Mouse (Mus musculus) lung, postnatal 0 days (tissue): ENCODE measurements around the gene Slc35e1. TPM values are rescaled to one million over a fixed set of nuclear protein-coding genes. Genes with fewer than 3 reads are reported as not detected.

Experiments used
- ATAC-seq: fragments of 200-750 bp; cut with Nextera tagmentation; 2 replicates; pipeline ENCODE4 v1.8.0; 2017; ENCODE audit warnings: moderate library complexity
- DNase-seq: peaks from one replicate; pipeline ENCODE4 v3.0.0-alpha.2; 2016; ENCODE audit warnings: low spot score
- H3K27ac ChIP-seq: fragments of 300-500 bp; sonication (generic); 2 replicates; pipeline ENCODE4 v1.5.1; 2014; ENCODE audit warnings: antibody characterized with exemption, mild to moderate bottlenecking, low read length, mixed read lengths
- H3K27me3 ChIP-seq: fragments of 300-500 bp; sonication (generic); replicated peaks from 2 replicates; pipeline ENCODE4 v1.6.1; 2014; ENCODE audit warnings: low read length, mixed read lengths; ENCODE audit not compliant: insufficient read depth
- H3K36me3 ChIP-seq: fragments of 300-500 bp; sonication (generic); 2 replicates; pipeline ENCODE4 v1.6.1; 2014; ENCODE audit warnings: low read length, mixed read lengths; ENCODE audit not compliant: insufficient read depth
- H3K4me1 ChIP-seq: fragments of 300-500 bp; sonication (generic); 2 replicates; pipeline ENCODE4 v1.6.1; 2014; ENCODE audit warnings: antibody characterized with exemption, low read depth, low read length, mixed read lengths; ENCODE audit not compliant: insufficient read depth
- H3K4me2 ChIP-seq: fragments of 300-500 bp; sonication (generic); replicated peaks from 2 replicates; pipeline ENCODE4 v1.6.1; 2014; ENCODE audit warnings: low read depth, mild to moderate bottlenecking, low read length, moderate library complexity, mixed read lengths
- H3K4me3 ChIP-seq: fragments of 300-500 bp; sonication (generic); 2 replicates; pipeline ENCODE4 v1.5.1; 2014; ENCODE audit warnings: low read depth, low read length
- H3K9ac ChIP-seq: fragments of 300-500 bp; sonication (generic); replicated peaks from 2 replicates; pipeline ENCODE4 v1.6.1; 2014; ENCODE audit warnings: low read depth, mild to moderate bottlenecking
- H3K9me3 ChIP-seq: fragments of 300-500 bp; sonication (generic); 2 replicates; pipeline ENCODE4 v1.6.1; 2016; ENCODE audit warnings: low read length, mixed read lengths
- CTCF ChIP-seq: IDR thresholded peaks from 2 replicates; pipeline ENCODE4 v1.5.1; 2016; ENCODE audit warnings: antibody characterized with exemption, mild to moderate bottlenecking
- EP300 ChIP-seq: IDR thresholded peaks from 2 replicates; pipeline ENCODE4 v1.6.1; 2016; ENCODE audit warnings: antibody characterized with exemption, mild to moderate bottlenecking, control low read depth
- WGBS: fragments of 180-500 bp; shearing (Covaris S2); extraction: QIAGEN DNeasy Blood & Tissue Kit; methylation state at CpG from one replicate; pipeline ENCODE4 v1.1.7; 2014; 5-methylcytosine and 5-hydroxymethylcytosine counted together
- polyA plus RNA-seq: library from polyadenylated mRNA; unstranded; fragments of >200 nt; fragmentation: Nextera tagmentation; extraction: Ambion mirVana; gene quantifications from 2 replicates; pipeline ENCODE4 v1.2.1, GENCODE M21; 2015

Gene Slc35e1
- polyA plus RNA-seq, 1 experiment from 2014 or later, result 9.8 TPM

DNA sequence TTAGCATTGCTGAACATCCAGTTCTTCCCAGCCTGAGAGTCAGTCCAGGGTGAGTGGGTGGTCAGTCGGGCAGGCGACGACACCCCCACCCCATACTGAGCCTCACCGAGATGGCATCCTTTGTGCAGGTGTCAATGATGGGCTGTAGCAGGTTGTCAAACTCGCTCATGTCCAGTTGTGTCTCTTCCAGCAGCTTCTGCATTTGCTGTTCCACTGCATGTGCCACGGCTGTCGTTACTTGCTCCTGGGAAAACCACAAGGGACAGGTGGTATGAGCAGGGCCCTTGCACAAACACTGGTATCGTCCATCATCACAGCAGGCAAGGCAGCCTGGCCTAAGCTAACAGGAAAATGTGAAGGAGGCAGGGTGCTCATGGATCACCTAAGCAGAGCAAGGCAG is 22.4 kb downstream of the Slc35e1 start:
- TF ChIP-seq EP300 (no peak), CTCF (no peak)
- no peak overlapping the region for H3K9ac ChIP-seq
- H3K9me3 ChIP-seq, result no peaks in the 10 kb centered on the region
- 86% methylated on average over 8 of the region's 8 CpGs for WGBS
- no peak overlapping the region for H3K27ac ChIP-seq
- no peak overlapping the region for H3K4me2 ChIP-seq
- no peak overlapping the region for H3K4me3 ChIP-seq
- H3K4me1 ChIP-seq, result no peaks in the 10 kb centered on the region
- DNase-seq (no peak), ATAC-seq (no peak)
- no peaks in the 10 kb centered on the region for H3K27me3 ChIP-seq
- peaks cover 54% of the 10 kb centered on the region for H3K36me3 ChIP-seq

DNA sequence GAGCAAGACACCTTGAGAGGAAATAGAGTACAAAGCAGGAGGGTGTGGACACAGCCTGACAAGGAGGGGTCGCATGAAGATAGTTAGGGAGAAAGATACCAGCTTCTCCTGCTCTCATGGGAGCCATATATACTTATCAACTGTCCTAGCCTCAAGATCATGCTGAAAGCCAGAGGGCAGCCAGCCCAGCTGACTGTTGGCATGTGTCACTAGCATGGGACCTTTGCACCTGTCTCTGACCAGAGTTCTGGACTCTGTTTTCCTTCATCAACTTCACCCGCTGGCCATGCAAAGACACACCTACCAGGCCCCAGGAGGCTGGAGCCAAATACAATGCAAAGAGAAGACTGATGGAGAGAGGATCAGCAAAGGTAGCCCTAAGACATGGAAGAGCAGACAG is 23.2 kb downstream of the Slc35e1 start:
- DNase-seq (no peak), ATAC-seq (no peak)
- Histone ChIP-seq H3K4me1 (no peaks in the 10 kb centered on the region), H3K9me3 (no peaks in the 10 kb centered on the region), H3K36me3 (peaks cover 59% of the 10 kb centered on the region), H3K27ac (no peak overlapping the region), H3K9ac (no peak overlapping the region), H3K4me3 (no peak overlapping the region), H3K4me2 (no peak overlapping the region), H3K27me3 (no peaks in the 10 kb centered on the region)
- no peak for TF ChIP-seq CTCF
- TF ChIP-seq EP300, result no peak
- WGBS, result 94% methylated on average over 2 of the region's 2 CpGs

DNA sequence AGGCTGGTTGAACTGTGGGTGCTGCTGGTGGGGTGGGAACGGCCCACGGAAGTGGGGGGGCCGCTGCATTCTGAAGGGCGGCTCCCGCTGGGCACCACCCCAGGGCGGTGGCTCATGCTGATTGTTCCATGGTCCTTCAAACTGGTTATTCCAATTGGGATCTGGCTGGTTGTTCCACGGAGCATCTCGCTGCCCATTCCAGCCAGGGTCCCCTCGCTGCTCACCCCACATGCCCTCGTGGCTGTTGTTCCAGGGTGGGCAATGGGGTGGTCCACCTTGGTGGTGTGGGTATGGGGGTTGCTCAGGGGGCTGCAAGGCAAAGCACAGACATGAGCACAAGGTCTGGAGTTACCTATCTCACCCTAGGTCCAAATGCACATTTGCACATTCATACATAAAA is 28.2 kb downstream of the Slc35e1 start:
- DNase-seq (no peak), ATAC-seq (no peak)
- TF ChIP-seq EP300, result no peak
- no peak for TF ChIP-seq CTCF
- H3K4me3 ChIP-seq, result no peak overlapping the region
- H3K27ac ChIP-seq, result no peak overlapping the region
- no peaks in the 10 kb centered on the region for H3K9me3 ChIP-seq
- no peak overlapping the region for H3K9ac ChIP-seq
- peaks cover 60% of the 10 kb centered on the region for H3K36me3 ChIP-seq
- no peaks in the 10 kb centered on the region for H3K27me3 ChIP-seq
- WGBS, result 96% methylated on average over 10 of the region's 10 CpGs
- H3K4me1 ChIP-seq, result no peaks in the 10 kb centered on the region
- H3K4me2 ChIP-seq, result no peak overlapping the region

DNA sequence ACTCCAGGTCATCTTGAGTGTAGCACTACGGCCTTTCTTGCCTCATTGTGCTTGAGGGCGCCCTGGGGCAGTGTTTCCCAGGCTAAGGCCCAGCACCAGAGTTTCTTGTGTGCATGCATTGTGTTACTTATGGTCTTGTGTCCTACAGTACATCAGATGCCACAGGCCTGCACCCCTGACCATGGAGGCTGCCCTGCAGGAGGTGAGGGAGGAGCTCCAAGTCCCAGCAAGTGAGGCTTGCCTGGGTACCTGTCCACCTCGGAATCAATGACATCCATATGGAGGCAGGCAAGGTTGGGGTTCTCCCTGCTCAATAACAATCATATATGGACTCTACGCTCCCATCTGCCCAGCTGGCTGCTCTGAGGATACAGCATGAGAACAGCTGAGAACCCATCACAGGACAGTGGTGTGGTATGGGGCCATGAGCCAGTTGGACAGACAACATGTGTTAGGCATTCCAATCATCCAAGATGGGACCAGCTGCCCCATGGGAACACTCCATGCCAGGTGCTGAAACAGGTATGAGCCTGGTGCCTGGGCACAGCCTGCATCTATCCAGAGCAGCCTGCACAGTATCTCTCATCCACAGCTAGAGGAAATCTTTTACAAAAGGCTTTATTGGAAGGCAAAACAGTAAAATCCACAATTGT is 32.4 kb downstream of the Slc35e1 start:
- Histone ChIP-seq H3K4me1 (no peaks in the 10 kb centered on the region), H3K27ac (no peak overlapping the region), H3K4me3 (no peak overlapping the region), H3K36me3 (peaks cover 32% of the 10 kb centered on the region), H3K27me3 (no peaks in the 10 kb centered on the region), H3K9ac (no peak overlapping the region), H3K4me2 (no peak overlapping the region), H3K9me3 (no peaks in the 10 kb centered on the region)
- WGBS, result 91% methylated on average over 4 of the region's 4 CpGs
- no peak for DNase-seq
- ATAC-seq, result no peak
- no peak for TF ChIP-seq EP300
- no peak for TF ChIP-seq CTCF

DNA sequence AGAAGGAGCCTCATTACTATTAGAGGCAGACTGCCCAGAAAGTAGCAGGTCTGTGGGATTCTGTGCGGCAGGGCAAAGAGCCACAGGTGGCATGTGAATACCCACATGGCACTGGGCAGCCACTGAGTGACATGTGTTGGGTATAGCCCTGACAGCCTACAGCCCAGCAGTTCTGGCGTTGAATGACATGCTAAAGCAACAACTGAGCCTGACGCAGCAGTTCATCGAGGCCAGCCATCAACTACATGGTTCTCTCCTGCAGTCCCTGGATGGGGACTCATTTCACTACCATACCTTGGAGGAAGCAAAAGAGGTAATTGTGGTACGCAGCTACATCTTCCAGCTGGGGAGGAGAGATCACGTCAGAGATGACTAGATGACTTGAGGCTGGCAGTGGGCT is 34.0 kb downstream of the Slc35e1 start:
- H3K36me3 ChIP-seq, result peaks cover 23% of the 10 kb centered on the region

DNA sequence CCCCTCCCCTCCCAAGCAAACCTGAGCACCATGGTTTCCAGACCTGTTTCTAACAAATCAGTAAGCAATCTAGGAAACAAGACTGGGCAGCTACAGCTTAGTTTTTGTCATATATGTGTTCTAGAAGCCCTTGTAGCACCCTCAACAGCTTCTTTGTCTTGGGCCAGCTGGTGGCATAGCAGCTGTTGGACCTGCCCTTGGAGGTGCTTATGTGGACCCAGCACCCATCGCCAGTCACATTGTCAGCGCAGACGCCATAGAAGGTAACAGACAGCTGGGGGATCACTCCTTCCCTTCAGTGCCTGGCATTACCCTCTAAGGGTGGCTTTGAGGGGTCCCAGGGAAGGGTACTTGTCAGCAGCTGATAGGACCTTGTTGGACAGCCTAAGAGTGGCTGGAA is 34.6 kb downstream of the Slc35e1 start:
- no peak for ATAC-seq
- peaks cover 17% of the 10 kb centered on the region for H3K36me3 ChIP-seq

More for the DNA sequence above, 34.0 kb downstream of the Slc35e1 start:
- ATAC-seq, result no peak
- no peak overlapping the region for H3K27ac ChIP-seq
- DNase-seq, result no peak
- H3K4me2 ChIP-seq, result no peak overlapping the region
- no peaks in the 10 kb centered on the region for H3K27me3 ChIP-seq
- H3K9ac ChIP-seq, result no peak overlapping the region
- H3K4me1 ChIP-seq, result no peaks in the 10 kb centered on the region
- H3K9me3 ChIP-seq, result no peaks in the 10 kb centered on the region
- WGBS, result 83% methylated on average over 6 of the region's 6 CpGs
- no peak for TF ChIP-seq CTCF
- TF ChIP-seq EP300, result no peak
- H3K4me3 ChIP-seq, result no peak overlapping the region

DNA sequence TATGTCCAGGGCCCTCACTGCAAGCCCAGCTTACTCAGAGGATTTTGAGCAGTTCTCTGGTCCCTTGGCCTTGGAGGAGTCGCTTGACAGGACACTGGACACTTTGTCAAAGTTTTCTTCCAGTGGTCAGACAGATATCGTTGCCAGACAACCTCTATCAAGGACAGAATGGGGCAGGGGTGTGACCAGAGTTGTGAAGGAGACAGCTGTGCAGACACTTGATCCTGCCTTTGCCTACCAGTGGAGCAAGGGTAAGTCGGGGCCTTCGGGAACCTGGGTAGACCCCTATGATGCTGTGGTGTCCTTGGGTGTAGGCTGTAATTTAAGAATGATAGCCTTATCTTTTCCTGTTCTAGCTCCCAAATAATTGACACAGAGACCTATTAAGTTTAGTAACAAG is 37.1 kb downstream of the Slc35e1 start:
- H3K27me3 ChIP-seq, result no peaks in the 10 kb centered on the region
- no peak overlapping the region for H3K4me2 ChIP-seq
- H3K9ac ChIP-seq, result no peak overlapping the region
- no peak for ATAC-seq
- 87% methylated on average over 4 of the region's 4 CpGs for WGBS
- no peak for DNase-seq
- TF ChIP-seq CTCF (no peak), EP300 (no peak)
- no peak overlapping the region for H3K4me3 ChIP-seq
- no peaks in the 10 kb centered on the region for H3K9me3 ChIP-seq
- peaks cover 24% of the 10 kb centered on the region for H3K36me3 ChIP-seq
- H3K27ac ChIP-seq, result no peak overlapping the region
- no peaks in the 10 kb centered on the region for H3K4me1 ChIP-seq

More for the DNA sequence above, 34.6 kb downstream of the Slc35e1 start:
- DNase-seq, result no peak
- WGBS, result 91% methylated on average over 3 of the region's 3 CpGs
- Histone ChIP-seq H3K4me2 (no peak overlapping the region), H3K27me3 (no peaks in the 10 kb centered on the region), H3K4me1 (no peaks in the 10 kb centered on the region), H3K9me3 (no peaks in the 10 kb centered on the region), H3K9ac (no peak overlapping the region), H3K27ac (no peak overlapping the region), H3K4me3 (no peak overlapping the region)
- TF ChIP-seq EP300 (no peak), CTCF (no peak)
